Mouse (Mus musculus) layer of hippocampus, adult 2 months (tissue): ENCODE data around the gene Pdcd1lg2. TPM values are rescaled to one million over a fixed set of nuclear protein-coding genes. Genes with fewer than 3 reads are reported as not detected.

Experiments used
- DNase-seq, 2 experiments: peaks; one replicate each; pipeline ENCODE4 v3.0.0; 2022; ENCODE audit warnings: low spot score in 2 of 2
- H3K27ac ChIP-seq: fragments of 200-600 bp; 2 replicates; pipeline ENCODE4 v1.8.1; 2022
- H3K4me3 ChIP-seq: fragments of 200-600 bp; 2 replicates; pipeline ENCODE4 v1.8.1; 2022; ENCODE audit warnings: mild to moderate bottlenecking
- CTCF ChIP-seq: fragments of 200-600 bp; conservative IDR thresholded peaks from 2 replicates; pipeline ENCODE4 v1.8.1; 2022; ENCODE audit warnings: antibody characterized with exemption, mild to moderate bottlenecking, moderate library complexity
- total RNA-seq, 2 experiments: library from RNA; stranded (reverse); gene quantifications; 2 replicates each; pipeline ENCODE4 v1.2.3; 2021

Gene Pdcd1lg2
- total RNA-seq, 2 experiments from 2014 or later, result not detected

DNA sequence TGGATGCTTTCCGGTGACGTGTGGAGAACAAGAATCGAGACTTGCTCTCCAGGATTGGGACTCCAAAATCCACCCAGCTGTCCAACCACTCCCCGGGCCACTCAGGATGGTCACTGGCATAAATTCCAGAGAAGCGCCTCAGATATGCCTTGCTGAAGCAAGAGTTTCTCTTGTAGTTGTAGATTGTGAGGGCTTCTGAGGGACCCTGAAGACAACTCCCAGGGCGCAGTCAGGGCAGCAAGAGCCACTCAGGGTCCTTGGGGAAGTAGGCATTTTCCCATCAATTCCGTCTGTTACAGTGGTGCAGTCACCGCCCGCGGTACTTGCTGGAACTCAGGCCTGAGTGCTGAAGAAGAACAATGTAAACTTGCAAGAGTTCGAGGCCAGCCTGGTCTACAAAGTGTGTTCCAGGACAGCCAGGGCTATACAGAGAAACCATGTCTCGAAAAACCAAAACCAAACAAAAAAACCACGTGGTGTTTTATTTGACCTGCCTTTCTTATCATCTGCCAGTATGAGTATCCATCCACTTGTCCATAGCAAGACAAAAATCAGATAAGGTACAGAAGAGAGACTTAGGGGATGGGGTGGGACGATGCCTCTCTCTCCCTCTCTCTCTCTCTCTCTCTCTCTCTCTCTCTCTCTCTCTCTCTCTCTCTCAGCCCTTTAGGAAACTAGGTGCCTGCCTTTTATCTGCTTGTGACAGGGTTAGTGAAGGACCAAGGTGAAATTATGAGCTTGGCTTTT lies 76.8 kb downstream of the Pdcd1lg2 start:
- H3K4me3 ChIP-seq, result no peak overlapping the region
- H3K27ac ChIP-seq, result no peak overlapping the region
- no peak for TF ChIP-seq CTCF
- no peak for DNase-seq

DNA sequence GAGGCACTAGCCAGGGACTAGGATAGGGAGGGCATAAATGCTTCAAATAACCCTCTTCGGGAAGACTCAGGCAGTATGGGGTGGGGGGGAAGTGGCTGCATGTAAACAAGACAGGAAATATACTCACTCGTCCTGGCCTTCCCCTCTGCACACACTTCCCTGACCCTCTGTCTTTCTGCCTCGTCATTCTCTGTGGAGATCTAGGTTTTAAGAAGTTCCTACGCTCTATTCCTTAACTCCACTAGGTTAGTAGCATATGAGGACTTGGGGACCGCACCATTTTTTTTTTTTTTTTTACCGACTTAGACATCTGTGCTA lies 77.3 kb downstream of the Pdcd1lg2 start:
- no peak for TF ChIP-seq CTCF
- DNase-seq, result no peak
- Histone ChIP-seq H3K4me3 (no peak overlapping the region), H3K27ac (no peak overlapping the region)

DNA sequence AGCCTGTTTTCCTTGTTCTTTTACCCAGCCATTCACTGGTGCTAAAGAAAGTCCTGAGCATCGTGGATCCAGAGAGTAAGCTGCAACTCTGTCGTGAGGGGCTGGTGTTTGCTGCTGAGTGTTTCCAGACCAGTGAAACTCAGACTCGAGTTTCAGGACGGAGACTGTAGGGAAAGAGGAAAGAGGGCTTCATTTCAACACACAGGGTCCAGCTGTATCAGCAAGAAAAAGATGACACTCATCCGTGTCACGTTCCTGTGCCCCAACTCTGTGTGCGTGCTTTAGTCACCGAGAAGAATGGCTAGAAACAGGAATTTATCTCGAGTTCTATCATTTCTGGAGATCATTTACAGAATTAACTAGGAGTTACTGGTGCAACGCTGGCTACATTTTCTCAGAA lies 77.7 kb downstream of the Pdcd1lg2 start:
- no peak overlapping the region for H3K27ac ChIP-seq
- DNase-seq, result no peak
- TF ChIP-seq CTCF, result no peak
- no peak overlapping the region for H3K4me3 ChIP-seq

DNA sequence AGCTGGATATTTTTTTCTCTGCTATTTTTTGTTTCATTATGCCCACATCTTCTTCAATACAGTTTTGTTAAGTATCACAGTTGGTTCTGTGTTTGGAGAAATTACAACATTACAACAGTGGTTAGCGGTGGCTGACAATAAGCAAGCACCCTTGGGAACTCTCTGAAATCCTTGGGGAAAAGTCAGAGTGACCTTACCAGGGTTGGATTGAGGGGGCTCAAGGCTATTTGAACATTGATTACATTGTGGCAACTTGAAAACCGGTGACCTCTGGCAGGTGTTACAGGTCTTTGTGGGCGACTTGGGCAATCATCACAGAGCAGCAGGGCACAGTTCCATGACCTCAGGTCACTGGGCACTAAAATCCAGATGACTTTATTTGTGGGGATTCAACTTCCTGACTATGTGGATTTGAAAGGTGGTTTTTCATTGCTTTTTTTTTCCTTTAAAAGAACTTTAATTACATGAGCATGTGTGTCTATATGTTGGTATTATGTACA lies 79.1 kb downstream of the Pdcd1lg2 start:
- no peak for TF ChIP-seq CTCF
- Histone ChIP-seq H3K27ac (no peak overlapping the region), H3K4me3 (no peak overlapping the region)
- no peak for DNase-seq

DNA sequence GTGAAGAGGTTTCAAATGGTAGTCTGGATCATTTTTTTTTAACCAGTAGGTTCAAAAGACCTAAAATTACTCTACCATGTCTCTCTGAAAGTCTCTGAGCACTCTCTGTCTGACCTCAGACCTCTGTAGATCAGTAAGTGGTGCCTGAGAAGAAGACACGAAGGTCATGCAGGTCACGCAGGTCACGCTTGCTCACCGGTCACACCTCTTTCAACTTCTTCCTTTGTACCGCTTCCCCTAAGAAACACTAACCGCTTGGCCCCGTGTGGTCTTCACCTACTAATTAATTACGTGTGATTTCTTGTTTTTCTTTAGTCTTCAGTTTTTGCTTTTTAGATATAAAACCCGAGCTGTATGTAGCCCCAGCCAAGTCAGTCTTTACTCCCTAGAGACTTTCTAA lies 80.7 kb downstream of the Pdcd1lg2 start:
- no peak for TF ChIP-seq CTCF
- Histone ChIP-seq H3K4me3 (no peak overlapping the region), H3K27ac (no peak overlapping the region)
- no peak for DNase-seq

DNA sequence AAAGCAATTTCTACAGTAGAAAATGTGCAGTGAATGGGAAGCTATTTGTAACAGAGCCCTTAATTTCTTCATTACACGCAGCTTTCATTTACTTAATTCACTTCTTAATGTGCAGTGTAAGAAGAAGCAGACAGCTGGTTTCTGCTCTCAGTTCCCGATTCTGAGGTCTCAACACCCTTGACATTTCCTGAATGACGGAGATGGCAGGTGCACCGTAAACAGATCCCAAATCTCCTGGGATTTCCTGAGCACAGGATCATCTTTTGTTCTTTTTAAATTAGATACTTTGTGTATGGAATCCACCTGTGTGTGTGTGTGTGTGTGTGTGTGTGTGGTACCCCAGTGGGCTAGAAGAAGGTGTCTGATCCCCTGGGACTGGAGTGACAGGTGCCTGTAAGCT lies 83.7 kb downstream of the Pdcd1lg2 start:
- Histone ChIP-seq H3K27ac (no peak overlapping the region), H3K4me3 (no peak overlapping the region)
- no peak for DNase-seq
- no peak for TF ChIP-seq CTCF

DNA sequence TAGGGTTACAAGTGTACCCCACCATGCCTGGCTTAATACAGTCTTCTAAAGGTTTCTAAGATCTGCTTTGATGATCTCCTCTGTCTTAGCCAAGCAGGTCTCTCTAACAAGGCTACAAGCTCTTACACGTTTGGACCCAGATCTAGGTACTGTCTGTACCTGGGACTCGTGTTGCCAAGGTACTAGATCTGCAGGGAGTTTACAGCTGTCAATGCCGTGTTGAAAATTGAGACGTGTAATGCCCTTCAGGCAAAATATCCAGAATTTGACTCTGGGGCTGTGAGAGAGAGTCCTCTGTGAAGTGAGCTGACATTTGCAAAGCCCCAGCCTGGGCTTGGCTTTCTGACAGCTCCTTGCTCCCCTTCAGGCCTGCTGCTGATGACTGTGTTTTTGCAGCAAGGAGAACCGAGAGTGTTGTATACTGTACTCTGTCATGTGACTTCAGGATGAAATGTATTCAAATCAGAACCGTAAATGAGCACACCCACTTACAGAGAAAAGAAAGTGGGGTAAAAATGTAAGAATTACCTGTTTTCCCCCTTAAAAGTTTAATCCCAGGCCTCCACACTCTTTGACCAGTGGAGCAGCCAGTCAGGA lies 85.4 kb downstream of the Pdcd1lg2 start:
- no peak for DNase-seq
- no peak overlapping the region for H3K4me3 ChIP-seq
- no peak overlapping the region for H3K27ac ChIP-seq
- TF ChIP-seq CTCF, result no peak

DNA sequence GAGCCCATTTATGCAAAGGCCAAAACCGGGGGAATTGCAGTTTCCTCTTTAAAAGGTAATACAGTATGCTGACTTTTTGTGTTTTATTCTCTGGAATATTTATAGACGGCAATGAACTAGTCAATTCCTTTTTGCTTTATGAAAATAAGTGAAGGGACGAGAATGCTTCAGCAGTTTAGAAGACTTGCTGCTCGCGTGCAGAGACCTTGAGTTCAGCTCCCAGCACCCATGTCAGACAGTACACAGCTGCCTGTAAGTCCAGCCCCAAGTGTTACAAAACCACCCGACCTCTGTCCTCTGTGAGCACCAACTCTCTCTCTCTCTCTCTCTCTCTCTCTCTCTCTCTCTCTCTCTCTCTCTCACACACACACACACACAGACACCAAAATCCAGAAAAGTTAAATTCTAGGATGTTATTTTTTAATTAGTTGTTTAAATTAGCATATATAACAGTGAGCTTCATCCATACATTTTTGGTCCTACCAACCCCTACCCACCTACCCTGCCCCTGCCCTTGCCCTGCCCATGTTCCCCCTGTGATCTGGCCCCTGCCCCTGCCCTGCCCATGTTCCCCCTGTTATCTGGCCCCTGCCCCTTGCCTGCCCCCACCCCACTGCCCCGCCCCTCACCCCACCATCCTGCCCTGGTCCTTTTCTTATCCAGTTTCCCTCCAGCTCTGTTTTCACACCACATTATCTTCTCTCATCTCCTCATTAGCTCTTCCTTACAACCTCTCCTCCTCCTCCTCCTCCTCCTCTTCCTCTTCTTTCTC lies 86.3 kb downstream of the Pdcd1lg2 start:
- Histone ChIP-seq H3K27ac (no peak overlapping the region), H3K4me3 (no peak overlapping the region)
- TF ChIP-seq CTCF, result no peak
- DNase-seq, result no peak

DNA sequence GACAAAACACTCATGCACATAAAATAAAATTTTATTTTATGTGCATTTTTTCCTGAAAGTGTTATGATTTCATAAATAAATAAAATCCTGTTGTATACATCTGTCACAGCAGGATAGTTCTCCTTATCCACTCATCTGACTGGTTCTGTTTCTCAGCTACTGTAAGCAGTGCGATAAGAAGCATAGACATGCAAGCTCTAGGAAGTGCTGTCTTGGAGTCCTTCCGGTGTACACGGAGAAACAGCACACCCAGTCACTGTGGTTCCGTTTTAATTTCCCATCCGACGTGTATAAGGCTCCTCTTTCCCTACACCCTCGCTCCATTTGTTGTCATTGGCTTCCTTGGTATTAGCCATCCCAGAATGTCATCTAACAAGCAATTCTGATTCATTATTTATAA lies 87.2 kb downstream of the Pdcd1lg2 start:
- no peak overlapping the region for H3K4me3 ChIP-seq
- TF ChIP-seq CTCF, result no peak
- DNase-seq, result no peak
- H3K27ac ChIP-seq, result no peak overlapping the region

DNA sequence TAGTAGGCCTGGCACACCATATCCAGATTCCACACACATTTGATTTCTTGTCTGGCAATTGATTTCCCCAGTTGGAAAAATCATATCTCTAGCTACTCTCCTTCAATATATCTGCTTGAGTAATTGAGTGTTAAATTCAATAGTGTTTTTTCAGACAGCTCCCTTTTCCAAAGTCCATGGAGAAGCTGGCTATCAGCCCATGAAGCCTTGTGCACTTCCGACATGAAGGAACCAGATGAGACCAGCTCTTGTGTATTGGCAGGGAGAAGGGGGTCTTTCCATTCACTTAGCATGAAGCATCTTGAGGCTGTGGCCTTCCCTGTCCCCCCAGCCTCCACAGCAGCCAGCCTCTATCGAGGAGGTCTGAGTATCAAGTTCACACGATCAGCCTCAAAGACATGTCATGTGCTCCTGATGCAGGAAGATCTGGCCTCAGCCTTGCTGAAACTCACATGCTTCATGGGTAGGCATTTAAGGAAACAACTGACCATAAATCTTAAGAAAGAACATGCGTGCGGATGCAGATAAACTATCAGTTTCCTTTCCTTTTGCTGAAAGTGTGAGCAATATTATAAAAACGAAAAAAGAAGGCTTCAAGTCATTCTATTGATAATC lies 88.2 kb downstream of the Pdcd1lg2 start:
- DNase-seq, result no peak
- TF ChIP-seq CTCF, result no peak
- Histone ChIP-seq H3K27ac (no peak overlapping the region), H3K4me3 (no peak overlapping the region)

DNA sequence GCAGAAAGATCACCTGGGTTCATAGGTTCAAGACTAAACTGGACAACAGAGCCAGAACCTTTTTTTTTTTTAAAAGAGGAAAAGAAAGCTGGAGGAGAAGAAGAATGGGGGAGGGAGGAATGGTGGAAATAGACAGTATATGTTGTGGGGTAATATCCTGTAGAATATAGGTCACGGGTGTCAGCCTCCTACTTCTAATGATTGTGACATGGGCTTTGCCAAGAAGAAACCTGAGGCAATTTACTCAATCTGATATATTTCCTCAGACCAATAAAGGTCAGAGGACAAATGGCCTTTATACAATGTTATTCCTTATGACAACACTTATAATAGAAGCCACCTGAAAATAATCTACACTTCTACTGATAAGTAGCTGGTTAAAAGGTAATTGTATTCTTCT lies 89.6 kb downstream of the Pdcd1lg2 start:
- no peak for TF ChIP-seq CTCF
- no peak overlapping the region for H3K4me3 ChIP-seq
- no peak for DNase-seq
- H3K27ac ChIP-seq, result no peak overlapping the region

DNA sequence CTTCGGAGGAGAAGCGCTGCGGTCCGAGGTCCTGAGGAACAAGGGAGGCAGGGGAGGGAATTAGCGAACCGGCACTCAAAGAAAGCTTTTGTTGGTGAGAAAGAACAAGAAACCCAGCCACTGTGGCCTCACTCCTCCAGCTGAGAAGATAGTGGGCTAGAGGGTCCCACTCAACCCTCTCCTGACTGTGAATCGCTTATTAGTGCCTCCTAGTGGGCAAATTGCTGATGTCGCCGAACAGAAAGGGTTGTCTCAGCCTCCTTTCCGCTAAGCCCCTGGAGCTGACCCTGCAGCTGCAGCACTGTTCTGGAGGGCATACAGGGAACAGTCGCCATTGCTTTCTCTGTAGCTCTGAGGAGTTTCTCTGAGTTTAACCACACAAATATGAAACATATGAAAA lies 90.4 kb downstream of the Pdcd1lg2 start:
- H3K27ac ChIP-seq, result peak overlapping the region; percentile 2; the same call in 1 of the 2 replicates
- peak overlapping the region; percentile 41 for H3K4me3 ChIP-seq
- TF ChIP-seq CTCF, result no peak
- DNase-seq, result peak in 1 of 2 experiments; percentile 28

DNA sequence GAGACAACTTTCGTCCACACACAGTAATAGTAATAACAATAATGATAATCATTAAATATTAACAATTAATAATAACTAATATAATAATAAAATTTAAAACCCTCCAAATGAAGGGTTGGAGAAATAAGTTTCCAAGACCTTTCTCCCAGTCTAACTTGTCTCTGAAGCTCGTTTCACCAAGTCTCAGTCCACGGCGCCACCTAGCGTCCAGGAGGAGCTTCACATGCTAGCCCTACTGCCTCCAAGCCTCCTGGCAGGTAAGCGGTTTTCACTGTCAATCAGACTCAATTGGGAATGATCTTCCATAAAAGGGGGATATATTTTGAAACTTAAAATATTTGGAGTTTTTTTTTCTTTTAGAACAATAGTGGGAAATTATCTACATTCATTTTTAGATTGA lies 90.8 kb downstream of the Pdcd1lg2 start:
- peak overlapping the region; percentile 2; the same call in 1 of the 2 replicates for H3K27ac ChIP-seq
- peak overlapping the region; percentile 41 for H3K4me3 ChIP-seq
- DNase-seq, result peak; percentile 77 to 84
- TF ChIP-seq CTCF, result peak; percentile 81
